18 mouse cellular contexts compared by ENCODE assay signal in genomic region chr12:14552121-14552520, GRCm38 (mm10).
"Had no signal": no experiment of that assay in that cellular context is flagged by ENCODE, and none has a peak within 500 bp of the region (broad histone marks: within the 10 kb centered on the region; RNA-seq: fewer than 3 reads in every experiment).

No protein-coding gene starts in this region.

- H3K9ac ChIP-seq: limb, embryonic 12.5 days; limb, embryonic 15.5 days; liver, embryonic 14.5 days; liver, postnatal 0 days; lung, embryonic 14.5 days; stomach, embryonic 15.5 days had no signal

- H3K4me1 ChIP-seq: limb, embryonic 12.5 days; limb, embryonic 15.5 days; megakaryocyte, embryonic 14.5 days; stomach, embryonic 15.5 days had no signal

- H3K9me3 ChIP-seq: limb, embryonic 12.5 days; limb, embryonic 15.5 days; megakaryocyte, embryonic 14.5 days; stomach, embryonic 15.5 days had no signal

- H3K27me3 ChIP-seq: limb, embryonic 12.5 days; limb, embryonic 15.5 days; megakaryocyte, embryonic 14.5 days; stomach, embryonic 15.5 days had no signal

- H3K36me3 ChIP-seq: limb, embryonic 12.5 days; limb, embryonic 15.5 days; stomach, embryonic 15.5 days had no signal

- ATAC-seq: liver, postnatal 0 days had no signal

- DNase-seq: kidney, postnatal 10 days; kidney, postnatal 4 days; left cerebral cortex, postnatal 4 days; liver, postnatal 0 days; lung, embryonic 14.5 days; lung, postnatal 10 days; lung, postnatal 36 days; midbrain, embryonic 14.5 days; right cerebral cortex, postnatal 25 days; spleen, adult 18-20 months; thymus, postnatal 25 days had no signal

- H3K27ac ChIP-seq: limb, embryonic 12.5 days; limb, embryonic 15.5 days; liver, embryonic 14.5 days; stomach, embryonic 15.5 days had no signal

- H3K4me3 ChIP-seq: limb, embryonic 12.5 days; limb, embryonic 15.5 days; megakaryocyte, embryonic 14.5 days; stomach, embryonic 15.5 days had no signal

- H3K4me2 ChIP-seq: limb, embryonic 12.5 days; limb, embryonic 15.5 days; liver, embryonic 11.5 days; lung, embryonic 14.5 days; midbrain, embryonic 11.5 days; stomach, embryonic 15.5 days had no signal
